Mouse (Mus musculus) WW6 (cell line): ENCODE results near the gene Comt.

Source experiments
- DNase-seq: peaks from one replicate; pipeline ENCODE4 v3.0.0-alpha.2; 2013; ENCODE audit warnings: low read depth, low spot score

Comt gene

DNA sequence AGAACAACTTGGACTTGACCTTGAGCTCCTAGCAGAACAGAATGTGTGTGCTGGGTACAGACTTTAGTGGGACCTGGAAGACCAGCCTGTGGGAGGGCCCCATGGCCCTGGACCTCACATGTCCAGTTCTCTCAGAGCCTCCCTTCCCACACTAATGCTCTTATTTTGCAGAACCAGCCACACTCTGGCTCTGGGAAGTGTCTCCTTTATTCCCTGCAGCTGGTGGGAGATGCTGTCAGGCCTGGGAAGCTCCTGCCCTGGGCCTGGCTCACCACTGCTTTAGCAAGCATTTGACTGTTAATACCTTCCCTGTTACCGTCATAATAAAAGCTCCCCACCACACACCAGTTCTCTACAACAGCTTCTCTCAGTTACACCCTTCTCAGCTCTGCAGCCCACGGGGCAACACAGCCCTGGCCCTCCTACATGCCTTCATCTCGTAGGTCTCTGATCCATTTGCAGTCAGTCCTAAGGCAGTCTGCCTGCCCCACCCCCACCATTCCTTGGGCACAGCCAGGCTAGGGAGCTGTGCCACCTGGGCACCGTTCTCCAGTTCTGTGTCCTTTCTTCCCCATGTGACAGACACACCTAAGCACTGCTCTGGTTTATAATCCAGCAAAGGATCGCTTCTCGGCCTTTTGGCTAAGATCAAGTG, 66.4 kb downstream of the Comt start:
- no peak for DNase-seq

DNA sequence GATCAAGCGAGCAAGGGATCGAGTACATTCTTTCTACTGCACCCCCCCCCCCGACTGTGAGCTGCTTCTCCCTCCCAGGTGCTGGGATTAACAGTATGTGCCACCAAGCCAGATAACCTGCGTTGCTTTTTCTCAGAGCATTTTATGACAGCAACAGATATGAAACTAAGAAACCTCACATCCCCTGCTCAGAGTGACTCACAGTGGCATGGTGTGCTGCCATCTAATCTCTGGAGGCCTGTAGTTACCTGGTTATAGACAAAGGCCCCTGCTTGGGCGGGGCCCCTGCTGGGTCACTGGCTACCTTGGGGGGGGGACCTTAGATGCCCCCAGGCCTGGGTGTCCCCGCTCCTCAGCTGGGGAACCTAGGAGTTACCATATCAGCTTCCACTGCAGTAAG, 68.7 kb downstream of the Comt start:
- no peak for DNase-seq

DNA sequence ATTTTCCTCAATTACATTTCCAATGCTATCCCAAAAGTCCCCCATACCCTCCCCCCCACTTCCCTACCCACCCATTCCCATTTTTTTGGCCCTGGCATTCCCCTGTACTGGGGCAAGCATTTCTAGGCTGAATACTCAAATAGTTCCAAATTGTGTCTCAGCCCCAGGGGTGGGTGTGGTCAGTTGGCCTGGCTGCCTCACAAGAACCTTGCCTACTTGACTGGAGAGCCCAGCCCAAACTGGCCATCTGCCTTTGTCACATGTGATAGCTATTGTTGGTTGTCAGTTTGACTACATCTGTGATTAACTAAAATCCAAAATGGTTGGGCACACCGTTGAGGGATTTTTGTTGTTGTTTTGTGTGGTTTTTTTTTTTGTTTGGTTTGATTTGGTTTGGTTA, 69.7 kb downstream of the Comt start:
- no peak for DNase-seq
